Mouse (Mus musculus) limb, embryonic 14.5 days (tissue): ENCODE data around the gene Dhx15. TPM values are rescaled to one million over a fixed set of nuclear protein-coding genes. Genes with fewer than 3 reads are reported as not detected.

Experiments used
- ATAC-seq: fragments of 200-750 bp; cut with Nextera tagmentation; 2 replicates; pipeline ENCODE4 v1.8.0; 2017; ENCODE audit warnings: low read depth, moderate number of reproducible peaks, moderate TSS enrichment; ENCODE audit not compliant: low FRiP score
- DNase-seq: peaks from one replicate; pipeline ENCODE4 v3.0.0-alpha.2; 2015; ENCODE audit warnings: low spot score
- H3K27ac ChIP-seq: fragments of 300-500 bp; sonication (generic); replicated peaks from 2 replicates; pipeline ENCODE4 v1.5.1; 2014; ENCODE audit warnings: low read depth, mild to moderate bottlenecking, low read length, moderate library complexity, mixed read lengths
- H3K27me3 ChIP-seq: fragments of 300-500 bp; sonication (generic); 2 replicates; pipeline ENCODE4 v1.6.1; 2014; ENCODE audit warnings: low read length, mixed read lengths; ENCODE audit not compliant: control insufficient read depth, insufficient read depth
- H3K36me3 ChIP-seq: fragments of 300-500 bp; sonication (generic); 2 replicates; pipeline ENCODE4 v1.6.1; 2014; ENCODE audit warnings: mild to moderate bottlenecking, low read length, moderate library complexity, mixed read lengths; ENCODE audit not compliant: control insufficient read depth, insufficient read depth
- H3K4me1 ChIP-seq: fragments of 300-500 bp; sonication (generic); 2 replicates; pipeline ENCODE4 v1.6.1; 2014; ENCODE audit warnings: antibody characterized with exemption, low read length, mixed read lengths; ENCODE audit not compliant: control insufficient read depth, insufficient read depth
- H3K4me2 ChIP-seq: fragments of 300-500 bp; sonication (generic); replicated peaks from 2 replicates; pipeline ENCODE4 v1.6.1; 2014; ENCODE audit warnings: low read depth, mild to moderate bottlenecking, low read length, moderate library complexity; ENCODE audit not compliant: severe bottlenecking
- H3K4me3 ChIP-seq: fragments of 300-500 bp; sonication (generic); replicated peaks from 2 replicates; pipeline ENCODE4 v1.5.1; 2014; ENCODE audit warnings: low read length
- H3K9ac ChIP-seq: fragments of 300-500 bp; sonication (generic); 2 replicates; pipeline ENCODE4 v1.6.1; 2014; ENCODE audit warnings: mild to moderate bottlenecking, low read depth, low read length, moderate library complexity; ENCODE audit not compliant: severe bottlenecking
- H3K9me3 ChIP-seq: fragments of 300-500 bp; sonication (generic); 2 replicates; pipeline ENCODE4 v1.6.1; 2016; ENCODE audit warnings: low read length; ENCODE audit not compliant: control insufficient read depth
- POLR2A ChIP-seq: fragments of 200-500 bp; IDR thresholded peaks from 2 replicates; pipeline ENCODE4 v1.8.0; 2012; ENCODE audit warnings: inconsistent platforms, mild to moderate bottlenecking, moderate library complexity, borderline replicate concordance; ENCODE audit not compliant: insufficient read depth, insufficient read length; ENCODE audit errors: extremely low read depth
- WGBS: fragments of 180-500 bp; shearing (Covaris S2); extraction: QIAGEN DNeasy Blood & Tissue Kit; methylation state at CpG from one replicate; pipeline ENCODE4 v1.1.7; 2014; 5-methylcytosine and 5-hydroxymethylcytosine counted together
- polyA plus RNA-seq, 2 experiments: library from polyadenylated mRNA; depleted of rRNA in 1 of 2; stranded (reverse) in 1 of 2; unstranded in 1 of 2; fragments of >200 nt; fragmentation: Nextera tagmentation in 1 of 2; extraction: Ambion mirVana in 1 of 2; gene quantifications; 2 replicates each; pipeline versions ENCODE4 v1.2.1 to v1.2.3; 2012 to 2014

The Dhx15 gene
- polyA plus RNA-seq, 2 experiments: 88.7 to 183 TPM

DNA sequence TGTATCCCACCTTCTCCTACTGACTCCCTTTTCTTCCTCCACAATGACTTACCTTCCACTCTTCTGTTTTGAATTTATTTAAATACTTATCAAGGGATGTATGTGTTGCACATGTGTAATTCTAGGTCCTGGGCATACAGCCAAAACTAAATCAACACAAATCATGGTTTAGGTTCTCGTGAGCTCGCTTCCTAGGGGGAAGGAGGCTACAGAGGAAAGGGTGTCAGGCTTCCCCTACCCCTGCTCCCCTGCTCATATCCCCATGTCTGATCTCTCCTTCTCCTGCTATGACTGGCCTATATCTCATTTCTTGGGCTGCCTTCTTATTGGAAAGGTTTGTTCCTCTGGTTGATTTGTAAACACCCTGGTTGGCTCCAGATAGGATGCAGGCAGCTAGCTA is 43.6 kb upstream of the Dhx15 start:
- Histone ChIP-seq H3K4me1 (peaks cover 18% of the 10 kb centered on the region), H3K9ac (no peak overlapping the region), H3K4me2 (no peak overlapping the region), H3K4me3 (no peak overlapping the region), H3K27ac (no peak overlapping the region), H3K36me3 (no peaks in the 10 kb centered on the region), H3K27me3 (no peaks in the 10 kb centered on the region), H3K9me3 (no peaks in the 10 kb centered on the region)
- ATAC-seq: no peak; the same call in 1 of the 2 replicates
- TF ChIP-seq POLR2A: no peak
- 17% methylated on average over 2 of the region's 2 CpGs for WGBS
- DNase-seq: peak; percentile 68

- DNase-seq (no peak), ATAC-seq (no peak)
- peaks cover 13% of the 10 kb centered on the region for H3K4me1 ChIP-seq
- no peaks in the 10 kb centered on the region for H3K27me3 ChIP-seq
- H3K9me3 ChIP-seq: no peaks in the 10 kb centered on the region
- no peak overlapping the region for H3K4me3 ChIP-seq
- no peak overlapping the region for H3K27ac ChIP-seq
- 65% methylated on average over 2 of the region's 2 CpGs for WGBS
- H3K4me2 ChIP-seq: no peak overlapping the region
- no peaks in the 10 kb centered on the region for H3K36me3 ChIP-seq
- no peak for TF ChIP-seq POLR2A
- no peak overlapping the region for H3K9ac ChIP-seq
These were observed 42.3 kb upstream of the Dhx15 start for GRCm38 (mm10) chr5:52232611-52233010.

GRCm38 (mm10) chr5:52232199-52232598 is 41.9 kb upstream of the Dhx15 start:
- Histone ChIP-seq H3K9ac (no peak overlapping the region), H3K27ac (no peak overlapping the region), H3K9me3 (no peaks in the 10 kb centered on the region), H3K4me1 (peaks cover 9% of the 10 kb centered on the region), H3K4me2 (no peak overlapping the region), H3K4me3 (no peak overlapping the region), H3K36me3 (no peaks in the 10 kb centered on the region), H3K27me3 (no peaks in the 10 kb centered on the region)
- no peak for ATAC-seq
- TF ChIP-seq POLR2A: no peak
- no peak for DNase-seq
- WGBS: 81% methylated on average over 2 of the region's 2 CpGs

GRCm38 (mm10) chr5:52230466-52230865 is 40.2 kb upstream of the Dhx15 start:
- DNase-seq (no peak), ATAC-seq (no peak)
- Histone ChIP-seq H3K36me3 (no peaks in the 10 kb centered on the region), H3K9ac (no peak overlapping the region), H3K4me3 (no peak overlapping the region), H3K27ac (no peak overlapping the region), H3K9me3 (no peaks in the 10 kb centered on the region), H3K4me1 (peaks cover 9% of the 10 kb centered on the region), H3K27me3 (no peaks in the 10 kb centered on the region), H3K4me2 (no peak overlapping the region)
- WGBS: 88% methylated on average over 7 of the region's 7 CpGs
- TF ChIP-seq POLR2A: no peak

- Histone ChIP-seq H3K4me1 (no peaks in the 10 kb centered on the region), H3K4me2 (no peak overlapping the region)
- WGBS: 78% methylated on average over 3 of the region's 3 CpGs
These were observed 36.4 kb upstream of the Dhx15 start for GRCm38 (mm10) chr5:52226677-52227076.

DNA sequence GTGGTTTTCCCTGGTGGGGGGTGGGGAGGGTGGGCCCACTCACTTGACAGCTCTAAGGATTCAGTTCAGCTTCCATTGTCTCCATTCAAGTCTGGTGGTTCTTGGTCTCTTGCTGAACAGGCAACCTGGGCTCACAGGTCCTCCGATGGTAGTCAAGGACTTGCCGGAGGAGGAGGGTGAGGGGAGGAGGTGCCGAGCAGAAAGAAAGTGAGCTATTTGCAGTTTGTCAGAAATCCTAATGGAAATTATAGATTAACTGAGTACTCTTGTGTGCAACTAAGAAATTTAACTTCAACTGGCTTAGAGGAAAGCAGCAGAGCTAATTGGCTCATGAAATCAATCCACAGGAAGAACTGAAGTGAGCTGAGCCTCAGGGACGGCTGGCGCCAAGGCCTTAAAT is 31.3 kb upstream of the Dhx15 start:
- no peak for TF ChIP-seq POLR2A
- Histone ChIP-seq H3K4me1 (peaks cover 14% of the 10 kb centered on the region), H3K27me3 (no peaks in the 10 kb centered on the region), H3K27ac (no peak overlapping the region), H3K9ac (no peak overlapping the region), H3K4me2 (no peak overlapping the region), H3K4me3 (no peak overlapping the region), H3K36me3 (no peaks in the 10 kb centered on the region), H3K9me3 (no peaks in the 10 kb centered on the region)
- ATAC-seq (no peak), DNase-seq (no peak)
- 71% methylated on average over 5 of the region's 5 CpGs for WGBS

More at GRCm38 (mm10) chr5:52226677-52227076, 36.4 kb upstream of the Dhx15 start:
- no peak overlapping the region for H3K27ac ChIP-seq
- no peaks in the 10 kb centered on the region for H3K9me3 ChIP-seq
- no peak overlapping the region for H3K4me3 ChIP-seq
- ATAC-seq: no peak
- H3K9ac ChIP-seq: no peak overlapping the region
- no peak for TF ChIP-seq POLR2A
- no peaks in the 10 kb centered on the region for H3K27me3 ChIP-seq
- H3K36me3 ChIP-seq: no peaks in the 10 kb centered on the region
- DNase-seq: no peak
